Mouse (Mus musculus) midbrain, embryonic 10.5 days (tissue): ENCODE measurements at regions not wholly inside any gene's neighbourhood (a gene's known extent, or its start where the extent isn't known, plus 50 kb on each side); places are given as distances from the start of the nearest gene placed in this dataset.

Source experiments
- DNase-seq: peaks from one replicate; pipeline ENCODE4 v3.0.0-alpha.2; 2017; ENCODE audit warnings: low spot score
- H3K27ac ChIP-seq: fragments of 300-500 bp; sonication (generic); replicated peaks from 2 replicates; pipeline ENCODE4 v1.5.1; 2016; ENCODE audit warnings: mild to moderate bottlenecking
- H3K27me3 ChIP-seq: fragments of 300-500 bp; sonication (generic); 2 replicates; pipeline ENCODE4 v1.6.1; 2016; ENCODE audit warnings: low read depth, mild to moderate bottlenecking; ENCODE audit not compliant: poor library complexity, severe bottlenecking
- H3K36me3 ChIP-seq: fragments of 300-500 bp; sonication (generic); 2 replicates; pipeline ENCODE4 v1.6.1; 2016; ENCODE audit warnings: mild to moderate bottlenecking, moderate library complexity
- H3K4me1 ChIP-seq: fragments of 300-500 bp; sonication (generic); 2 replicates; pipeline ENCODE4 v1.6.1; 2016
- H3K4me3 ChIP-seq: fragments of 300-500 bp; sonication (generic); 2 replicates; pipeline ENCODE4 v1.5.1; 2016; ENCODE audit warnings: mild to moderate bottlenecking, moderate library complexity
- H3K9me3 ChIP-seq: fragments of 300-500 bp; sonication (generic); replicated peaks from 2 replicates; pipeline ENCODE4 v1.6.1; 2016; ENCODE audit warnings: mild to moderate bottlenecking
- WGBS: fragments of 180-500 bp; shearing (Covaris S2); methylation state at CpG from one replicate; pipeline ENCODE4 v1.1.7; 2016; 5-methylcytosine and 5-hydroxymethylcytosine counted together

DNA sequence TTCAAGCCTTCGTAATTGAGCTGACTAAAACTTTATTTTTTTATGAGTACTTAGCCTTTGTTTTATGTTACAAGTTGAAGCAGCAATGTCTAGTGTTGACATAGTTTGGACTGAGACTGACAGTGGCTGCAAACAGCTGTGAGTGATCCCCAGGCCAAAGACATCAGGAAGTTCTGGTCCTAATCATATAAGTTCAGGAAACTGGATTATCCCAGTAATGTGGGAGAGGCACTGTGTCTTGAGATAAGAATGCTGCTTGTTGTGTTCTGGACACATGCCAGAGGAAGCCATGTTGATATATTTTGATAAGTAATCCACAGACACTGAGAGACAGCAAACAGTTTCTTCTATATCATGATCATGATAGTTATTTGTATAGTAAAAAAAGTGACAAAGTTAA lies 153.4 kb downstream of the Lrriq3 start:
- no peak overlapping the region for H3K4me3 ChIP-seq
- H3K9me3 ChIP-seq: no peaks in the 10 kb centered on the region
- no peaks in the 10 kb centered on the region for H3K36me3 ChIP-seq
- H3K27ac ChIP-seq: no peak overlapping the region
- H3K27me3 ChIP-seq: no peaks in the 10 kb centered on the region
- no peaks in the 10 kb centered on the region for H3K4me1 ChIP-seq
- no peak for DNase-seq
- 80% methylated on average over 1 of the region's 1 CpGs for WGBS

DNA sequence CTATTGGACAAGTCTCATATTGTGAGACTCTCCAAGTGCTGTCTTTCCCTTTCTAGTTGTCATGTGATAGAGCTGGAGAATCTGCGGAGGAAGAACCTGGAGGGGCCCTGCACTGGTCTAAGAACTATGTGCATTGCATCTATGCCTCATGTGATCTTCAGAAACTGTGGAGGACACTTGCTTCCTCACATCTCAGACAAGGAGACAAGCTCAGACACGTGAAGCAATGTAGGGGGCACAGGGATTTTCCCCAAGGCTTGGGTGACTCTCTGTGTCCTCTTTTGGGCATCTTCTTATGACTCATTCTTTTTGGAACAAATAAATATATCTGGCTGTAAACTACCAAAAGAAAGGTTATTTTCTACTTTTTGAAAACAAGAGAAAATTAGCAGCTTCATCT lies 153.9 kb downstream of the Lrriq3 start:
- Histone ChIP-seq H3K36me3 (no peaks in the 10 kb centered on the region), H3K27ac (no peak overlapping the region), H3K9me3 (no peaks in the 10 kb centered on the region), H3K4me1 (no peaks in the 10 kb centered on the region), H3K4me3 (no peak overlapping the region), H3K27me3 (no peaks in the 10 kb centered on the region)
- WGBS: 78% methylated on average over 2 of the region's 2 CpGs
- DNase-seq: no peak

DNA sequence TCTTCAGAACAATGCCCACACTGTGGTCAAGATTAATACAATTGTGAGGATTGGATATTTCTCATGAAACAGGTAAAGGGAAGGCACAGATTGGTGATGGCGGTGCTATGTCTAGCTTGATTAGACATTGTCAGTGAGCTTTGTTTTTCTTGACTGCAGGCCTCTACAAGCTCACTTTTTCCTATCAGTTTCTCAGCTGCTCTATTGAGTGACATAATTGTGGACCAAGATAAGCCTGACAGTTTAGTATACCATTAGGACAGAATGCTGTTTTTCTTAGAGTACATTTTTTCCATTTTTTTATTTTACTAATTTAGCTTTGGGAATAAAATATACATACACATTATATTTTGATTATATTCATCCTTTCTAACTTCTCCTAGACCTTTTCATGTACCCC lies 154.7 kb downstream of the Lrriq3 start:
- H3K27ac ChIP-seq: no peak overlapping the region
- H3K27me3 ChIP-seq: no peaks in the 10 kb centered on the region
- no peaks in the 10 kb centered on the region for H3K4me1 ChIP-seq
- no peaks in the 10 kb centered on the region for H3K9me3 ChIP-seq
- H3K36me3 ChIP-seq: no peaks in the 10 kb centered on the region
- no peak overlapping the region for H3K4me3 ChIP-seq
- 85% methylated on average over 1 of the region's 1 CpGs for WGBS
- no peak for DNase-seq

DNA sequence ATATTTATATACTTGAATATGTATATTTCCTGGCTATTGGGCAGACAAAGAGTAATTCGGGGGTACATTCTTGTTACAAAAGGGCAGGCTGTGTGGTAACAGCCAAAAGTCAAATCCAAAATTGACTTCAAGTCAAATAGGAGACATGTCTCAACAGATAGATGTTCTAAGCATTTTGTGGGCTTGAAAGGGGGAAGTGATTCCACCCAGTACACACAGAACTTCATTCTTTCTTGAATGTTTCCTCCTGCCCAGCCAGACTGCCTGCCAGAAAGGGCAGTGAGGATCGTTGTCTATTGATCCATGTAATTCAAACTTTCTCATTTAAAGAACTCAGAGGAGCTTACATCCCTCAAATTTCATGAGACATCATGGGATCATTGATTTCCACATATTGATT lies 157.7 kb downstream of the Lrriq3 start:
- 92% methylated on average over 2 of the region's 2 CpGs for WGBS
- Histone ChIP-seq H3K4me1 (no peaks in the 10 kb centered on the region), H3K27me3 (no peaks in the 10 kb centered on the region), H3K4me3 (no peak overlapping the region), H3K9me3 (no peaks in the 10 kb centered on the region), H3K27ac (no peak overlapping the region), H3K36me3 (no peaks in the 10 kb centered on the region)
- no peak for DNase-seq

DNA sequence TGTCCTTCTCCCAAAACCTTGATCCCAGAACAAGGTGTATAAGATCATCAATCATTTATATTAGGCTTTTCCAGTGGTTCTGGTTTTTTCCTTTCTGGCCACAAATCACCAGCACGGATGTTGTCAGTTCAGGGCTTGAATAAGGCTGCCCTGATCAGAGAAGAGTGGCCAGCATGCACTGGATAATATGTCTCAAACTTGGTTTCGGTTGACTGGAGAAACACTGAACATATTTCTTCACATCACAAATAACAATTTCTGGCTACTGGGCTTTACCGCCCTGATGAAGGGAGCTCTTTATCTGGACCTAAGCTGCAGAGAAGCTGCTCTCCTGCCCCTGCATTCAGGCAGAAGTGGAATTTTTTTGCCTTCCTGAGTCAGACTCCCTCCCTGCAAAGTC lies 205.0 kb downstream of the Lrriq3 start:
- WGBS: 80% methylated on average over 3 of the region's 3 CpGs
- DNase-seq: no peak
- H3K9me3 ChIP-seq: no peaks in the 10 kb centered on the region
- no peaks in the 10 kb centered on the region for H3K36me3 ChIP-seq
- H3K4me1 ChIP-seq: no peaks in the 10 kb centered on the region
- no peak overlapping the region for H3K27ac ChIP-seq
- H3K4me3 ChIP-seq: no peak overlapping the region
- H3K27me3 ChIP-seq: no peaks in the 10 kb centered on the region

DNA sequence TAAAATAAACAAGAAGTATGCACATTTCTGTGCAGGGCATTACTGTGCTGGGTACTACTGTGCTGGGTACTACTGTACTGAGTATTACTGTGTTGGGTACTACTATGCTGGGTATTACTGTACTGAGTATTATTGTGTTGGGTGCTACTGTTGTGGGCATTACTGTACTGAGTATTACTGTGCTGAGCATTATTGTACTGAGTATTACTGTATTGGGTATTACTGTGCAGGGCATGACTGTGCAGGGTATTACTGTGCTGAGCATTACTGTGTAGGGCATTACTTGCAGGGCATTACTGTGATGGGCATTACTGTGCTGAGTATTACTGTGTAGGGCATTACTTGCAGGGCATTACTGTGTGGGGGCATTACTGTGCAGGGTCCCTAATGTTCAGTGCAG lies 205.5 kb downstream of the Lrriq3 start:
- Histone ChIP-seq H3K27me3 (no peaks in the 10 kb centered on the region), H3K4me3 (no peak overlapping the region), H3K9me3 (no peaks in the 10 kb centered on the region), H3K4me1 (no peaks in the 10 kb centered on the region), H3K27ac (no peak overlapping the region), H3K36me3 (no peaks in the 10 kb centered on the region)
- no peak for DNase-seq

DNA sequence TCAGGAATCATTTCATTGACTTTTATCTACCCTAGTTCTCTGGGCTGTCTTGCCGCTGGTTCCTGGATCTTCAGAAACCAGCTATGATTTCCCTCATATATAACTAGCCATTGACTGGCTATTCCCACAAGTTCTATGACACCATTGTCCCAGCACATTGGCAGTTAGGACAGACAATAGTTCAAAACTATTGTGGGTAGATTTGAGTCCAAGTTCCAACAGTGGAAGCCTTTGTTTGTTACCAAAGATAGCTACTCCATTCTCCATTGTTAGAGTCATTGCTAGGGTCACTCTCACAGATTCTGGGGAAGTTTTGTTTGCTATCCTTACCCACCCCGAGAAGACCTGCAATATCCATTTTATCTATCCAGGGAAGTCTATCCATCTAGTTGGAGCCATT lies 229.1 kb downstream of the Lrriq3 start:
- no peak overlapping the region for H3K27ac ChIP-seq
- H3K27me3 ChIP-seq: no peaks in the 10 kb centered on the region
- WGBS: 84% methylated on average over 2 of the region's 2 CpGs
- no peak overlapping the region for H3K4me3 ChIP-seq
- no peaks in the 10 kb centered on the region for H3K9me3 ChIP-seq
- no peaks in the 10 kb centered on the region for H3K36me3 ChIP-seq
- DNase-seq: no peak
- no peaks in the 10 kb centered on the region for H3K4me1 ChIP-seq

DNA sequence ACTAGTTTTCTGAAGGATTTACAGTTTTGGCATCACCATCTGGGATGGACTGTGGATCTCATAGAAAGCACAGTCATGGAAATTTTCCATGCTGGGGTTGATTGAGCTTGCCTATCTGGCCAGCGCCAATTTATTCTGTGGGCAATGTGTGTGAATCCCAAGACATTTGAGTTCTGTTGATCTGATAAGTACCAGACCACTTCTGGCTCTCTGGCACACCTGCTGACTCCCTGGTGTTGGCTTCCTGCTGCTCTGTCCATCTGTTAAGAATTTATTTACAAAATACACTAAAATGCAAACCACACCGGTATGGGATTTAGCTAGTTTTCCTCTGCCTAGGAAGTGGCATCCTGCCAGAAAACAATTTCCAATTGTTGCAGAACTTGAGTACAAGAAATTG lies 236.5 kb downstream of the Lrriq3 start:
- WGBS: 81% methylated on average over 2 of the region's 2 CpGs
- no peaks in the 10 kb centered on the region for H3K9me3 ChIP-seq
- no peaks in the 10 kb centered on the region for H3K36me3 ChIP-seq
- H3K4me3 ChIP-seq: no peak overlapping the region
- H3K27ac ChIP-seq: no peak overlapping the region
- H3K4me1 ChIP-seq: no peaks in the 10 kb centered on the region
- DNase-seq: no peak
- no peaks in the 10 kb centered on the region for H3K27me3 ChIP-seq

DNA sequence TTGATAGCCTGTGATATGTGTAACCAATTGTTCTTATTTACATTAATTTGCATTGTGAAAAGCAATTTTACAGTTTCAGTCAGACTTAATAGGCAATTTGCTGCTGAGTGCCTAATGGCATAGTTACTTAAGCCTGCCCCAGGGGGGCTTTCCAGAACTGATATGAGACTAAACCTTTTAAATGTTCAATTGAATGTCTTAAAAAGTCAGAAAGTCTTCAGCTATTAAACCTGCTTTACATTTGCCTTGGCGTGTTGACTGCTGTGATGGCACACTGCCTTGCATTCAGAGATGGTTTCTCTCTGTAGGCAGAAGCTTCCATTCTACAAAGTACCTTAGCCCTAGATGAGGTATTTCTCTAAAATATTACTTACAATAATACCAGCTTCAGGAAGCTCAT lies 256.0 kb downstream of the Lrriq3 start:
- Histone ChIP-seq H3K27ac (no peak overlapping the region), H3K27me3 (no peaks in the 10 kb centered on the region), H3K9me3 (no peaks in the 10 kb centered on the region), H3K4me3 (no peak overlapping the region), H3K4me1 (no peaks in the 10 kb centered on the region), H3K36me3 (no peaks in the 10 kb centered on the region)
- no peak for DNase-seq
- WGBS: 100% methylated on average over 1 of the region's 1 CpGs

DNA sequence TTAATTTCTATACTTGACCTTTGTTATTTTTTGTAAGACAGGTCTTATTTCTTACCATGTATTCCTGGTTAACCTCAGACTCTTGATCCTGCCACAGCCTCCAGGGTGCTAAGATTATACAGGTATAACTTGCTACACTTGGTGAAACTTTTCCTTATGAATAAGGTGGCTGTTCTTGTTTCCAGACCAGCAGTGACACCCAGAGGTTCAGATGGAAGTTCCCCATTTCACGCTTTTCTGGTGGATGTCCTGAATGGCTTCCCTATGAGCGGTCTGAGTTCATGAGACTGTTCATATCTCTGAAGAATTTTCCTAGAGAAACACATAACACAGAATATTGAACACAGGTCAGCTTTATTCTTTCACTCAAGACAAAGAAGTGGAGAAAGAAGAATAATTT lies 258.4 kb downstream of the Lrriq3 start:
- no peak for DNase-seq

DNA sequence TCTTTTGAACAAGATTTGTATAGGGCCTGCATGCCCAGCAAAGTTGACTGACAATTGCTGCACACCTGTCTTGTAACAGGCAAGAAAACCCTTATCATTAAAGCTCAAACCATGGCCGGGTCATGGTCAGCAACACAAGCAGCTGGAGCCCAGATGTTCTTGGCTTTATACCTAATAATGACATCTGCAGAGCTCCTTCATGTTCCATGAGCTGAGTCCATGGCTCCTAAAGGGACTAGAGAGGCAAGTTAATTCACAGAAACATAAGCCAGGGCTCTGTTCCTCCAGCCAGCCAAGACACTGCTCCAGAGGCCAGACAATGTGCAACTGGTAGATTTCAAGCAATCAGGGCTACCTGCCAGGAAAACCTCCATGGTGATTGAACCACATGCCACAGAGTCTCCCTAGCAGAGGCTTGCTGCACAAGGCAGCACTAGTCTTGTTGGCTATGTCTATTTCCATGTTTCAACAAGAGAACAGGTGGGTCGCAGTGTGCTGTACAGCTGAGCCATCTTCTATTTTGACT lies 259.1 kb downstream of the Lrriq3 start:
- Histone ChIP-seq H3K9me3 (no peaks in the 10 kb centered on the region), H3K36me3 (no peaks in the 10 kb centered on the region), H3K4me3 (no peak overlapping the region), H3K4me1 (no peaks in the 10 kb centered on the region), H3K27ac (no peak overlapping the region), H3K27me3 (no peaks in the 10 kb centered on the region)
- 88% methylated on average over 2 of the region's 2 CpGs for WGBS
- no peak for DNase-seq

More for the DNA sequence above, 258.4 kb downstream of the Lrriq3 start:
- H3K4me3 ChIP-seq: no peak overlapping the region
- no peak overlapping the region for H3K27ac ChIP-seq
- H3K9me3 ChIP-seq: no peaks in the 10 kb centered on the region
- no peaks in the 10 kb centered on the region for H3K27me3 ChIP-seq
- H3K36me3 ChIP-seq: no peaks in the 10 kb centered on the region
- 86% methylated on average over 2 of the region's 2 CpGs for WGBS
- no peaks in the 10 kb centered on the region for H3K4me1 ChIP-seq

DNA sequence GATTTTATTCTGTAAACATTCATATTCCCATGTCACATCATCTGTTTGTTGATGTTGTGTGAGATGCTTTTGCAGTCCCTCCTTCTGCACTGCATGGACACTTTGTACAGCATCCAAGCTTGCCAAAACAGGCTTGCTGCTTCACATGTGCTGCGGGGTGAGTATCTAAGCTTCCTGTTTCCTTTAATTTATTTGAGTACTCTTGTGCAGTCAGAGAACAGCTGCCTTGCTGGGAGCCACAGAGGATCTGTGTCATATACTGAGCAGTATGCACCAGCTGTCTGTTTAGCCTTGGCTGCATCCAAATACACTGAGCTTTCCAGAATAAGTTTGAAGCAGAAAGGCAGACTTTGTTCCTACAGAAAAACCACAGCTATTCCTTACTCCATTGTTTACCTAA lies 267.2 kb downstream of the Lrriq3 start:
- Histone ChIP-seq H3K4me3 (no peak overlapping the region), H3K9me3 (no peaks in the 10 kb centered on the region), H3K27me3 (no peaks in the 10 kb centered on the region), H3K4me1 (no peaks in the 10 kb centered on the region), H3K27ac (no peak overlapping the region), H3K36me3 (no peaks in the 10 kb centered on the region)
- DNase-seq: no peak
- WGBS: 86% methylated on average over 1 of the region's 1 CpGs

DNA sequence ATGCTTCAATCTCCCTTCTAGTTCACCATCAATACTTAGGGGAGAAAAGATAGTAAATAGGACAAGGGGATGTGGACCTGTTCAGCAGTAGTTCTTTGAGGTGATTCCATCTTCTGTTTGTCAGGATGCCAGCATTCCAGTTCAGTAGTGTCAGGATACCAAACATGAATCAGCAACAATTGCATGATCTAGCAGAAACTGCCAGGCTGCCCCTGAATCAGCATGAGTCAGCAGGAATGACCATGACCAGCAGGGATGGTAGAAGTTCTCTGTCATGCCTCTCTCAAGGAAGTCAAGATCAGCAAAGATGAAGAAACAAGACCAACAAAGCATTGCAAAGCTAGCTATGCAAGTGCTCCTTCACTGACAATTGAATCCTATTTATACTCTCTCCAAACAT lies 277.5 kb downstream of the Lrriq3 start:
- no peak for DNase-seq
- Histone ChIP-seq H3K27ac (no peak overlapping the region), H3K27me3 (no peaks in the 10 kb centered on the region), H3K4me1 (no peaks in the 10 kb centered on the region), H3K9me3 (no peaks in the 10 kb centered on the region), H3K36me3 (no peaks in the 10 kb centered on the region), H3K4me3 (no peak overlapping the region)

DNA sequence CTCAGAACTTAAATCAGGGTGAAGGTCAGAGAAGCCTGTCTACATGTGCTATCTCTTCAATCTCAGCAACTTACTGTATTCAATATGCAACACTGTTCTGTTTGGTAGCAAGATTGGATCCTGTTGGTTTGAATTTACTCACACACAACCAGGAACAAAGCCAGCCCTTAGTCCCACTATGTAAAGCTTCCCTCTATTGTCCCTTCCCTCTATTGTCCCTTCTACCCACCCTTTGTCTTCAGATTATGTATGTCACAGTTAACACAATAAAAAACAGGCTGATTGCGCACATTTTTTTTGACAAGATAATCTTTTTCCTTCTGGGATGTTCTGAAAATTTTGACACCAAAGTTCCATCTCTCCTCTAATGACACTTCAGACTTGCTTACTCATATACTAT lies 280.4 kb downstream of the Lrriq3 start:
- Histone ChIP-seq H3K27ac (no peak overlapping the region), H3K9me3 (no peaks in the 10 kb centered on the region), H3K4me3 (no peak overlapping the region), H3K27me3 (no peaks in the 10 kb centered on the region), H3K36me3 (no peaks in the 10 kb centered on the region), H3K4me1 (no peaks in the 10 kb centered on the region)
- WGBS: 62% methylated on average over 1 of the region's 1 CpGs
- DNase-seq: no peak
